Mouse (Mus musculus) kidney, embryonic 14.5 days (tissue): Measurements from ENCODE around the gene Sox15. TPM values are rescaled to one million over a fixed set of nuclear protein-coding genes. Genes with fewer than 3 reads are reported as not detected.
A peak's percentile ranks its signal among the peaks of the same experiment; 100 is the strongest.

Experiments used
- ATAC-seq: fragments of 200-750 bp; cut with Nextera tagmentation; 2 replicates; pipeline ENCODE4 v1.8.0; 2017; ENCODE audit warnings: moderate number of reproducible peaks, mild to moderate bottlenecking, moderate TSS enrichment, moderate library complexity; ENCODE audit not compliant: low FRiP score, low TSS enrichment
- H3K27ac ChIP-seq: fragments of 300-500 bp; sonication (generic); 2 replicates; pipeline ENCODE4 v1.5.1; 2014; ENCODE audit warnings: low read depth, mild to moderate bottlenecking, low read length, moderate library complexity, mixed read lengths
- H3K27me3 ChIP-seq: fragments of 300-500 bp; sonication (generic); 2 replicates; pipeline ENCODE4 v1.6.1; 2014; ENCODE audit warnings: mild to moderate bottlenecking, low read length; ENCODE audit not compliant: control insufficient read depth, insufficient read depth
- H3K36me3 ChIP-seq: fragments of 300-500 bp; sonication (generic); 2 replicates; pipeline ENCODE4 v1.6.1; 2014; ENCODE audit warnings: low read length, mixed read lengths; ENCODE audit not compliant: control insufficient read depth, insufficient read depth
- H3K4me1 ChIP-seq: fragments of 300-500 bp; sonication (generic); 2 replicates; pipeline ENCODE4 v1.6.1; 2014; ENCODE audit warnings: low read length, mixed read lengths; ENCODE audit not compliant: control insufficient read depth, insufficient read depth
- H3K4me2 ChIP-seq: fragments of 300-500 bp; sonication (generic); replicated peaks from 2 replicates; pipeline ENCODE4 v1.6.1; 2014; ENCODE audit warnings: low read depth, mild to moderate bottlenecking, low read length
- H3K4me3 ChIP-seq: fragments of 300-500 bp; sonication (generic); 2 replicates; pipeline ENCODE4 v1.5.1; 2014; ENCODE audit warnings: mild to moderate bottlenecking, low read length
- H3K9ac ChIP-seq: fragments of 300-500 bp; sonication (generic); 2 replicates; pipeline ENCODE4 v1.6.1; 2014; ENCODE audit warnings: low read depth, mild to moderate bottlenecking, low read length, moderate library complexity
- H3K9me3 ChIP-seq: fragments of 300-500 bp; sonication (generic); 2 replicates; pipeline ENCODE4 v1.6.1; 2016; ENCODE audit warnings: low read length; ENCODE audit not compliant: control insufficient read depth
- WGBS: fragments of 180-500 bp; shearing (Covaris S2); extraction: QIAGEN DNeasy Blood & Tissue Kit; methylation state at CpG from one replicate; pipeline ENCODE4 v1.1.7; 2014; 5-methylcytosine and 5-hydroxymethylcytosine counted together
- polyA plus RNA-seq: library from polyadenylated mRNA; unstranded; fragments of >200 nt; fragmentation: Nextera tagmentation; extraction: Ambion mirVana; gene quantifications from 2 replicates; pipeline ENCODE4 v1.2.1, GENCODE M21; 2014

The Sox15 gene
- polyA plus RNA-seq, 1 experiment from 2014 or later = 0.51 TPM

DNA sequence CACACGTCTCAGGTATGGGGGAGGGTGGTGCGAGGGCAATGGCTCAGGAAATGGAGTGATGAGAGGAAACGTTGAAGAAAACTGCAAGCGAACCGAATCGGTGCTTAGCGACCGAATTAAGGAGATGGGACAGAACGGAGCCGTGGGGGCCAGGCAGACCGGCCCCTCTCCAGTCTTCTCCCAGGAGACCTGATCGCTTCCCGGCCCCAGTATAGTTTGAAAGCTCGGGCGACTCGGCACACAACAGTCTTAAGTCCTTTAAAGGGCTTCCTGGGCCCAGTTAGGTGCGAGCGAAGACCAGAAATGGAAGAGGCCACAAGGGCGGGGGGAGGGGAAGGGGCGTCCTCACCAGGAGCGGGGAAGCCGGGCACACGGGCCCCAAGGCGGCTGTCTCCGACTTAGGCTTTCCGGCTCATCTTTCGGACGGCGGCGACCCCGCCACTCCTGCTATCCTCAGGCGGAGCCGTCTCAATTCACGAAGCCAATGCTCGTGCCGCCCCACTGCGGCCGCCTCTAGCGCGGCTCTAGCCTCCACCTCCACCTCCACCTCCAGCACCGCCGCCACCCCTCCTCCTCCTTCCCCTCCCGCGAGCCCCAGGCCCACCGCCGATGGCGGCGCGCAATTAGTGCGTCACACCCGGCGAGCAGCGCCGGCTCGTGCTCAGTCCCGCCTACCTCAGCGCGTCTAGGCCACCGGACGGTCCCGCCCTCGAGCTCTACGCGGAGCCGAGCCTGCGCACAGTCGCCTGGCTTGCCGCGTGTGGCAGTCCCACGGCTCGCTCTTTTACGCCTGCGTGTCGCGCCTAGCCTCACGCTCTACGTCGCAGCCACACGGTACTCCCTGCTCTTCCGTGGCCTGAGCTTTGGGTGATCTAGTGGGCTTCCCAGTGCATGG lies 26.4 kb downstream of the Sox15 start, which contains the start of gene Senp3:
Gene Senp3, minus strand, starts transcription at position 771 of the 895 bp plus-strand sequence.
- ATAC-seq = peak; percentile 97
- peak within 1 kb of the TSS; percentile 72 for H3K4me2 ChIP-seq
- H3K9ac ChIP-seq = peak within 1 kb of the TSS; percentile 84
- H3K9me3 ChIP-seq = no peaks in the 10 kb centered on the region
- H3K36me3 ChIP-seq = peaks cover 37% of the 10 kb centered on the region
- peak within 1 kb of the TSS; percentile 74; the same call in 1 of the 2 replicates for H3K27ac ChIP-seq
- peak within 1 kb of the TSS; percentile 83 for H3K4me3 ChIP-seq
- WGBS = under 1% methylated on average over 79 of the region's 80 CpGs
- H3K4me1 ChIP-seq = peaks cover 23% of the 10 kb centered on the region; the same call in 1 of the 2 replicates
- H3K27me3 ChIP-seq = no peaks in the 10 kb centered on the region

DNA sequence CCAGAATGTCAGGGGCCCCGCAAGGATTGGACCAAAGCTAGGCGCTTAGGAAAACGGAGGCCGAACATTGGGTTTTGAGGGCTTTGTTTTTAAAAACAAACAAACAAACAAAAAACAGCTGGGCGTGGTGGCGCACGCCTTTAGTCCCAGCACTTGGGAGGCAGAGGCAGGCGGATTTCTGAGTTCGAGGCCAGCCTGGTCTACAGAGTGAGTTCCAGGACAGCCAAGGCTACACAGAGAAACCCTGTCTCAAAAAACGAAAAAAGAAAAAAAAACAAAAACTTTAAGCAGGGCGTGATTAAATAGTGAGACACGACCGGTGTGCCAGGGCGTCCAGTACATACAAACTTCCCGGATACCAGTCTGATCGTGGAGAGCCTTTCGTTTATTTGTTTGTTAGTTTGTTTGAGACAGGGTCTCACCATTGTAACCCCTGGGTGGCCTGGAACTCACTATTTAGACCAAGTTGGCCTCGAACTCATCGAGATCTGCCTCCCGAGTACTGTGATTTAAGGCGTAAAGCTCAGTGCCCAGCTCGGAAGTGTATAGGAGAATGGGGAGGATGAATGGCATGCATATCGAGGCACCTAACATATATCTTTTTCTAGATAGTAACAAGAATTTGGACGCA lies 27.2 kb downstream of the Sox15 start:
- peaks cover 30% of the 10 kb centered on the region for H3K36me3 ChIP-seq
- H3K27me3 ChIP-seq = no peaks in the 10 kb centered on the region
- peak overlapping the region; percentile 72 for H3K4me2 ChIP-seq
- peaks cover 29% of the 10 kb centered on the region; the same call in 1 of the 2 replicates for H3K4me1 ChIP-seq
- H3K9me3 ChIP-seq = no peaks in the 10 kb centered on the region
- no peak for ATAC-seq
- WGBS = 22% methylated on average over 24 of the region's 24 CpGs
- H3K9ac ChIP-seq = peak overlapping the region; percentile 84
- peak overlapping the region; percentile 83 for H3K4me3 ChIP-seq
- peak overlapping the region; percentile 74; the same call in 1 of the 2 replicates for H3K27ac ChIP-seq

DNA sequence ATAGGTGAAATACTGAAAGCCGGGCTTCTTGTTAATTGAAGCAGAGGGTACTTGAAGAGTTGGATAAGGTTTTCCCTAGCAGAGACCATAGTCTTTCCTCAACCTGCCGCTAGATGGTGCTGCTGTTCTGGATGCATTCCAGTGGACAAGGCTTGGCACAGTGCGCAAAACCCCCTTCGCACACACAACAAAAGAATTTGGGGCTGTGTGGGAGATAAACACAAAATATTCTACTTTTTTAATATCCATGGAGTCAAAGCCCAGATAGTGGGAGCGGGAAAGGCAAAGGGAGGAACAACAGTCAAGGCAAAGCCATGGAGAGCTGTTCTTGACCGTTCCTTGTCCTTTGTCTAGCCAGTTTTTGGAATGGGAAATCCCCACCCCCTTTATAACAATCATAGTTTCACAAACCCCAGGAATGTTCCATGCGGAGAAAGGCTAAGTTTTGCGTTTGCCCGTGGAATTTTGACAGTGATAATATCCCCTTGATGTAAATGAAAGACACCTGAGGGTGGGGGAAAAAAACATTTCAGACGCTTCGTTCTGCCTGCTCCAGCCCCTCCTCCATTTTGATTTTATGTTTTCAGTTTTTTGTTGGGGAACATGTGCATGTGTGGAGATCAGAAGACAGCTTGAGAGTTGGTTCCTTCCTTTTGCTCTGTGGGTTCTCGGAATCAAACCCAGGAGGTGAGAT lies 27.9 kb downstream of the Sox15 start:
- peak overlapping the region; percentile 83 for H3K4me3 ChIP-seq
- H3K4me2 ChIP-seq = peak overlapping the region; percentile 72
- H3K27ac ChIP-seq = peak overlapping the region; percentile 17; the same call in 1 of the 2 replicates
- no peaks in the 10 kb centered on the region for H3K27me3 ChIP-seq
- H3K4me1 ChIP-seq = peaks cover 29% of the 10 kb centered on the region; the same call in 1 of the 2 replicates
- WGBS = 27% methylated on average over 12 of the region's 12 CpGs
- peak overlapping the region; percentile 40; the same call in 1 of the 2 replicates for H3K9ac ChIP-seq
- H3K9me3 ChIP-seq = no peaks in the 10 kb centered on the region
- ATAC-seq = peak; percentile 29; the same call in 1 of the 2 replicates
- peaks cover 23% of the 10 kb centered on the region for H3K36me3 ChIP-seq

DNA sequence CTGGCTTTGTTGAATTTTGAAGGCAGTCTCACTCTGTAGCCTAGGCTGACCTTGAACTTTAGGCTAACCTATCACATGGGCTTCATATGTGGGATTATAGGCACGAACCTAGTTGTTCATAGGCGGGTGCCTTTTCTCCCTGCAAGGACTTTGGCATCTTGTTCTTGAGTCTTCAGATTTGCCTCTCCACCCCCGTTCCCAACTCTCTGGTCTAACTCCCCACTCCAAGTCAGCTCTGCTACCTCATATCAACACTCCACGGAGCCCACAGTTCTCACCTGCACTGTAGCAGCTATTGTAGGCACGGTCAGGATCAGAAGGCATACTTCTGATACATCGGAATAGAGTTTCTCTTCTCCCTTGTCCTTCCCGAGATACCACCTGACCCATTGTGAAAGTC lies 28.5 kb downstream of the Sox15 start:
- Histone ChIP-seq H3K4me2 (no peak overlapping the region), H3K4me3 (no peak overlapping the region), H3K36me3 (peaks cover 17% of the 10 kb centered on the region; the same call in 1 of the 2 replicates), H3K27ac (peak overlapping the region; percentile 17; the same call in 1 of the 2 replicates), H3K9me3 (no peaks in the 10 kb centered on the region), H3K4me1 (peaks cover 29% of the 10 kb centered on the region; the same call in 1 of the 2 replicates), H3K9ac (peak overlapping the region; percentile 40; the same call in 1 of the 2 replicates), H3K27me3 (no peaks in the 10 kb centered on the region)
- no peak for ATAC-seq
- 82% methylated on average over 7 of the region's 7 CpGs for WGBS

DNA sequence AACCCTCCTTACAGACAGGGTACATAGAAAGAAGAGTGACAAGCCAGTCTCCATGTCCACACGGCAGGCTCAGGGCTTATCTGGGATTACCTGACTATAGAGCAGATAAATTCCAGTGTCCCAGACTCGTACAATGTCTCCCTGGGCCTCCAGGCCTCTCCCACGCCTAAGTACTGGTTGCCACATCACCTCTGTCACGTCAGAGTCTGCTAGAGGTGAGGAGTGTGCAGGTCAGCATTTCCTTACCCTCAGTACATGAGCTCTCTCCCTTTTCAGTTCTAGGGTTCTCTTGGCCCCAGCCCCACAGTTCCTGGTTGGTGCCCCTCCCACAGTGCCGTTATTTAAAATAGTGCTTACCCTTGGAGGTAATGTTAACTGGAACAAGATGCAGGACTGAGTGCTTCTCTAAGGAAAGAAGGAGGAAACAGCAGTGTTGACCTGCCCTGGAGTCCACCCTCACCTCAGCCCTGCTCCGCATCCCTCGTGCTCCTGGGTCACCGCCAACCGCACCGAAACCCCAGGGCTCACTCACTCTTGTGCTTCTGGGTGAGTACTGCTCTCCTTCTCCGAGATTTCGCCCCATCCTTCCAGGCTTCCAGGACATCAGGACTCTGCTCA lies 29.1 kb downstream of the Sox15 start:
- WGBS = 83% methylated on average over 12 of the region's 12 CpGs

DNA sequence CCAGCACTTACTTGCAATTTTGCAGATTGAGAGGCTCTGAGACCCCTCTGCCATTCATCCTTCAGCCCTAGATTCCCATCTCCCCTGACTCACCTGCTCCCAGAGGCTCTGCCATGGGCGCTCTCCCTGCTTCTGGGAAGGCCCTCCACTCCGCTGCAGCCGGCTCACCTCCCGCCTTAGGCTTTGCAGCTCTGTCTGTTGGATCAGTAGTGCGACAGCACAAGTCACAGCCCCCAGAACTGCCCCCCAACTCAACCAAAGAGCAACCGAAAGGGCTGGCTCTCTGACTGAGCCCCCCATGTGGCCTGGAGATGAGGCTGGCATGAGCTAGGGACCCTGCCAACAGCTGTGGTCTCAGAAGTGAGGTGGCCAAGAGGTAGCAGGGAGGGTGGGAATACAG lies 29.8 kb downstream of the Sox15 start:
- Histone ChIP-seq H3K4me3 (no peak overlapping the region), H3K27me3 (no peaks in the 10 kb centered on the region), H3K4me1 (peaks cover 28% of the 10 kb centered on the region; the same call in 1 of the 2 replicates), H3K4me2 (no peak overlapping the region), H3K36me3 (peaks cover 5% of the 10 kb centered on the region; the same call in 1 of the 2 replicates), H3K9ac (no peak overlapping the region), H3K27ac (no peak overlapping the region), H3K9me3 (no peaks in the 10 kb centered on the region)
- 86% methylated on average over 6 of the region's 6 CpGs for WGBS
- ATAC-seq = no peak

More for the DNA sequence above, 29.1 kb downstream of the Sox15 start:
- H3K4me2 ChIP-seq = no peak overlapping the region
- no peak for ATAC-seq
- no peak overlapping the region for H3K9ac ChIP-seq
- H3K9me3 ChIP-seq = no peaks in the 10 kb centered on the region
- no peak overlapping the region for H3K27ac ChIP-seq
- H3K4me3 ChIP-seq = no peak overlapping the region
- H3K27me3 ChIP-seq = no peaks in the 10 kb centered on the region
- H3K36me3 ChIP-seq = peaks cover 12% of the 10 kb centered on the region; the same call in 1 of the 2 replicates
- peaks cover 29% of the 10 kb centered on the region; the same call in 1 of the 2 replicates for H3K4me1 ChIP-seq

DNA sequence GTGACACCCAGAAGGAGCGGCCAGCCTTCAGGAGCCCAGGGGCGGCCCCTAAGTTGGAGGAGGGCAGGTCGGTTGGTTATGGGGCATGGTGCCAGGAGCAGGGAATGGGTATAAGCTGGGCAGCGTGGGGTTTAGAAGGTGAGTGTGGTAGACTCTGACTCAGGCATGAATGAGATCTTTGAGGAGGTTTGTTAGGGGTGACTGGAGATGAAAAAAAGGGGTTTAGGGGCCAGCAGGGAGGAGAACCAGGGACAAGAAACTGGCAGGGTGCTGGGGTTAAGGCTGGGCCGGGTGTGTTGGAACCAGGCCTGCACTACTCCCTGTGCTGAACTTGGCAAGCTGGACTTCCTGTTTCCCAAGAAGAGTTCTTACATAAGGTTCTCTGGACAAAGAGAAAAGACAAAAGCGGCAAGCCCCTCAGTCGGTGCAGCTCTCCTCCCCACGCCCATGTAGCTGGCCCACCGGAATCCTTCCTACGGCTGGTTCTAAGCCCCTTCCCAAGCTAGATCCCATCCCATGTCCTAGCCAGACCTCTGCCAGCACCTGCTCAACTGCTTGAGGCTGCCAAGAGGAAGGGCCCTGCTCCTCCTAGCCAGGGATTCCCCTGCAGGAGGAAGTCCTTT lies 30.5 kb downstream of the Sox15 start, which contains the start of gene Tnfsf13:
Gene Tnfsf13, minus strand, starts transcription at position 259 of the 623 bp plus-strand sequence.
- no peak for ATAC-seq
- H3K27ac ChIP-seq = peak within 1 kb of the TSS; percentile 47; the same call in 1 of the 2 replicates
- no peak within 1 kb of the TSS for H3K4me3 ChIP-seq
- H3K9ac ChIP-seq = no peak within 1 kb of the TSS
- H3K9me3 ChIP-seq = no peaks in the 10 kb centered on the region
- H3K27me3 ChIP-seq = no peaks in the 10 kb centered on the region
- peaks cover 23% of the 10 kb centered on the region; the same call in 1 of the 2 replicates for H3K4me1 ChIP-seq
- WGBS = 73% methylated on average over 10 of the region's 10 CpGs
- H3K4me2 ChIP-seq = no peak within 1 kb of the TSS; the same call in 1 of the 2 replicates
- H3K36me3 ChIP-seq = no peaks in the 10 kb centered on the region
